Mouse (Mus musculus): ENCODE measurements around the gene Tecpr1.

- TF ChIP-seq CTCF (IDR thresholded peaks at IDR 0.05; ENCODE audit: low read depth) (no peak), EP300 (IDR thresholded peaks at IDR 0.05; ENCODE audit: low read depth) (no peak)
These were observed 31.6 kb upstream of the Tecpr1 start for GRCm38 (mm10) chr5:144254811-144255631.

Data from liver, postnatal 0 days (tissue).